Mouse (Mus musculus) CH12.LX (cell line): ENCODE measurements around the gene AC129217.1. TPM values are rescaled to one million over a fixed set of nuclear protein-coding genes. Genes with fewer than 3 reads are reported as not detected.

ENCODE experiments used
- DNase-seq: peaks from one replicate; pipeline ENCODE4 v3.0.0-alpha.2; 2013; ENCODE audit errors: extremely low read depth
- H3K27ac ChIP-seq: 2 replicates; pipeline ENCODE4 v1.5.1; 2012; ENCODE audit warnings: low read depth, mild to moderate bottlenecking, control low read depth, moderate library complexity; ENCODE audit not compliant: insufficient read depth
- H3K27me3 ChIP-seq: replicated peaks from 2 replicates; pipeline ENCODE3; 2012; ENCODE audit warnings: inconsistent platforms
- H3K36me3 ChIP-seq, 2 experiments: replicated peaks in 1 of 2; 2 replicates each; pipeline versions ENCODE3 to v1.6.1; 2012; ENCODE audit warnings: inconsistent platforms in 1 of 2, low read length in 1 of 2, mild to moderate bottlenecking in 1 of 2, mixed read lengths in 1 of 2, moderate library complexity in 1 of 2; ENCODE audit not compliant: control insufficient read depth in 1 of 2, insufficient read depth in 1 of 2
- H3K4me1 ChIP-seq, 2 experiments: 2 replicates each; pipeline ENCODE4 v1.6.1; 2012; ENCODE audit warnings: inconsistent platforms in 1 of 2, moderate library complexity in 1 of 2; ENCODE audit not compliant: insufficient read depth in 2 of 2, control insufficient read depth in 1 of 2
- H3K4me2 ChIP-seq: 2 replicates; pipeline ENCODE4 v1.6.1; 2012; ENCODE audit warnings: low read depth, mild to moderate bottlenecking, control low read depth; ENCODE audit not compliant: poor library complexity, insufficient read depth, severe bottlenecking
- H3K4me3 ChIP-seq, 3 experiments: fragments of 150-350 bp in 1 of 3; sonication (generic) in 1 of 3; replicated peaks in 1 of 3; 2 replicates each; pipeline versions ENCODE3 to v1.5.1; 2011 to 2012; ENCODE audit warnings: low read depth in 2 of 3, low read length in 2 of 3, mild to moderate bottlenecking in 2 of 3, moderate library complexity in 2 of 3, control low read depth in 1 of 3, improper control_type of control experiment in 1 of 3, inconsistent platforms in 1 of 3, mixed read lengths in 1 of 3; ENCODE audit not compliant: poor library complexity in 1 of 3
- H3K79me2 ChIP-seq: replicated peaks from 2 replicates; pipeline ENCODE4 v1.6.1; 2012; ENCODE audit warnings: mild to moderate bottlenecking, moderate library complexity; ENCODE audit not compliant: control insufficient read depth, poor library complexity, insufficient read depth, severe bottlenecking; ENCODE audit errors: extremely low read depth
- H3K9ac ChIP-seq: 2 replicates; pipeline ENCODE4 v1.6.1; 2012; ENCODE audit warnings: low read depth, mild to moderate bottlenecking, control low read depth, moderate library complexity; ENCODE audit not compliant: insufficient read depth
- H3K9me3 ChIP-seq: replicated peaks from 2 replicates; pipeline ENCODE3; 2012; ENCODE audit warnings: low read length, inconsistent platforms, mixed read lengths
- BHLHE40 ChIP-seq: IDR thresholded peaks from 2 replicates; pipeline ENCODE4 v1.6.1; 2011; ENCODE audit warnings: mild to moderate bottlenecking, low read depth, low read length, improper control_type of control experiment
- CHD1 ChIP-seq: IDR thresholded peaks from 2 replicates; pipeline ENCODE4 v1.6.1; 2012; ENCODE audit warnings: low read depth, low read length, improper control_type of control experiment, inconsistent platforms
- CHD2 ChIP-seq: IDR thresholded peaks from 2 replicates; pipeline ENCODE4 v1.6.1; 2011; ENCODE audit warnings: low read length, improper control_type of control experiment
- ELF1 ChIP-seq: IDR thresholded peaks from 2 replicates; pipeline ENCODE4 v1.6.1; 2014; ENCODE audit warnings: low read depth, mild to moderate bottlenecking, inconsistent platforms, low read length, improper control_type of control experiment
- ETS1 ChIP-seq: conservative IDR thresholded peaks from 2 replicates; pipeline ENCODE4 v1.6.1; 2012; ENCODE audit warnings: low read depth, mild to moderate bottlenecking, inconsistent platforms, low read length, improper control_type of control experiment, moderate library complexity
- GABPA ChIP-seq: IDR thresholded peaks from 2 replicates; pipeline ENCODE4 v1.6.1; 2012; ENCODE audit warnings: low read depth, low read length, improper control_type of control experiment, inconsistent platforms; ENCODE audit not compliant: insufficient replicate concordance
- HCFC1 ChIP-seq: IDR thresholded peaks from 2 replicates; pipeline ENCODE4 v1.6.1; 2012; ENCODE audit warnings: low read depth, mild to moderate bottlenecking, inconsistent platforms, low read length, improper control_type of control experiment
- IRF4 ChIP-seq: IDR thresholded peaks from 2 replicates; pipeline ENCODE4 v1.6.1; 2014; ENCODE audit warnings: low read depth, mild to moderate bottlenecking, inconsistent platforms, low read length, improper control_type of control experiment
- KAT2A ChIP-seq: IDR thresholded peaks from 2 replicates; pipeline ENCODE4 v1.6.1; 2012; ENCODE audit warnings: low read length, improper control_type of control experiment, inconsistent platforms; ENCODE audit not compliant: insufficient replicate concordance
- MAFK ChIP-seq: IDR thresholded peaks from 2 replicates; pipeline ENCODE4 v1.6.1; 2011; ENCODE audit warnings: low read length, improper control_type of control experiment; ENCODE audit not compliant: insufficient replicate concordance
- MAX ChIP-seq: IDR thresholded peaks from 2 replicates; pipeline ENCODE4 v1.6.1; 2011; ENCODE audit warnings: low read length, improper control_type of control experiment
- MEF2A ChIP-seq: IDR thresholded peaks from 2 replicates; pipeline ENCODE4 v1.6.1; 2014; ENCODE audit warnings: low read depth, mild to moderate bottlenecking, inconsistent platforms, low read length, improper control_type of control experiment, borderline replicate concordance
- MXI1 ChIP-seq: IDR thresholded peaks from 2 replicates; pipeline ENCODE4 v1.6.1; 2011; ENCODE audit warnings: mild to moderate bottlenecking, low read depth, low read length, improper control_type of control experiment
- MYC ChIP-seq: IDR thresholded peaks from 2 replicates; pipeline ENCODE4 v1.6.1; 2011; ENCODE audit warnings: low read depth, mild to moderate bottlenecking, improper control_type of control experiment, low read length
- NELFE ChIP-seq: IDR thresholded peaks from 2 replicates; pipeline ENCODE4 v1.6.1; 2011; ENCODE audit warnings: low read depth, low read length, improper control_type of control experiment
- NRF1 ChIP-seq: IDR thresholded peaks from 2 replicates; pipeline ENCODE4 v1.6.1; 2014; ENCODE audit warnings: low read depth, mild to moderate bottlenecking, inconsistent platforms, low read length, improper control_type of control experiment, moderate library complexity
- POLR2A ChIP-seq: IDR thresholded peaks from 2 replicates; pipeline ENCODE4 v1.6.1; 2011; ENCODE audit warnings: low read depth, mild to moderate bottlenecking, improper control_type of control experiment, low read length
- POLR2AphosphoS2 ChIP-seq: IDR thresholded peaks from 2 replicates; pipeline ENCODE4 v1.6.1; 2011; ENCODE audit warnings: low read depth, low read length, improper control_type of control experiment
- SIN3A ChIP-seq: IDR thresholded peaks from 2 replicates; pipeline ENCODE4 v1.6.1; 2012; ENCODE audit warnings: low read length, improper control_type of control experiment, inconsistent platforms
- TBP ChIP-seq: conservative IDR thresholded peaks from 2 replicates; pipeline ENCODE4 v1.6.1; 2011; ENCODE audit warnings: low read depth, low read length, improper control_type of control experiment
- TCF12 ChIP-seq: IDR thresholded peaks from 2 replicates; pipeline ENCODE4 v1.6.1; 2014; ENCODE audit warnings: low read depth, mild to moderate bottlenecking, inconsistent platforms, low read length, improper control_type of control experiment
- USF1 ChIP-seq: IDR thresholded peaks from 2 replicates; pipeline ENCODE4 v1.6.1; 2014; ENCODE audit warnings: low read depth, mild to moderate bottlenecking, inconsistent platforms, low read length, improper control_type of control experiment
- USF2 ChIP-seq: conservative IDR thresholded peaks from 2 replicates; pipeline ENCODE4 v1.6.1; 2011; ENCODE audit warnings: low read depth, low read length, improper control_type of control experiment
- ZC3H11A ChIP-seq: IDR thresholded peaks from 2 replicates; pipeline ENCODE4 v1.6.1; 2012; ENCODE audit warnings: low read depth, mild to moderate bottlenecking, inconsistent platforms, low read length, improper control_type of control experiment
- ZMIZ1 ChIP-seq: IDR thresholded peaks from 2 replicates; pipeline ENCODE4 v1.6.1; 2012; ENCODE audit warnings: low read depth, mild to moderate bottlenecking, inconsistent platforms, low read length, improper control_type of control experiment
- dilution Hi-C: fragments of 300-500 bp; cut with MboI; formaldehyde crosslinking; loops from 2 replicates; pipeline ENCODE4 v1.14.3; 2020; ENCODE audit warnings: low sequenced_read_pairs; ENCODE audit not compliant: extremely low pct_unique_long_range_greater_than_20kb, extremely low pct_ligation_motif_present
- in situ Hi-C: fragments of 300-500 bp; cut with MboI; formaldehyde crosslinking; loops from 3 replicates; pipeline ENCODE4 v1.14.3; 2019; ENCODE audit warnings: low sequenced_read_pairs, low pct_ligation_motif_present, low pct_unique_long_range_greater_than_20kb, mixed read lengths
- polyA plus RNA-seq: library from polyadenylated mRNA; unstranded; fragments of >175 nt; gene quantifications from 2 replicates; pipeline ENCODE4 v1.2.1, GENCODE M21; 2012; ENCODE audit warnings: low read depth; ENCODE audit not compliant: insufficient read length
- total RNA-seq, 2 experiments: library from RNA; depleted of rRNA; stranded (reverse); fragments of 300-350 nt in 1 of 2; fragments of >200 nt in 1 of 2; gene quantifications; 2 replicates each; pipeline ENCODE4 v1.2.3; 2012 to 2014

Gene AC129217.1
- total and polyA plus RNA-seq, 3 experiments, result 0.25 to 77.4 (median 5.1) TPM

GRCm38 (mm10) chr19:8839103-8839907 is 9.7 kb downstream of the AC129217.1 start, which contains the start of gene Gng3:
Gene Gng3 (minus strand): TSS chr19:8839194.
- H3K79me2 ChIP-seq, result peaks cover 20% of the 10 kb centered on the region
- H3K27me3 ChIP-seq, result no peaks in the 10 kb centered on the region
- TF ChIP-seq ETS1, result 0 out of 2 replicates have a peak, but pooled peaks have one; percentile 32
- TF ChIP-seq USF1, result no peak
- no peak for TF ChIP-seq GABPA
- no peak for TF ChIP-seq ZMIZ1
- no peak for TF ChIP-seq ZC3H11A
- TF ChIP-seq USF2, result no peak
- 0 out of 2 replicates have a peak, but pooled peaks have one; percentile 15 for TF ChIP-seq NRF1
- TF ChIP-seq POLR2A, result peak; percentile 38; the same call in 1 of the 2 replicates
- 0 out of 2 replicates have a peak, but pooled peaks have one; percentile 17 for TF ChIP-seq IRF4
- peak; percentile 36; the same call in 1 of the 2 replicates for TF ChIP-seq BHLHE40
- TF ChIP-seq NELFE, result no peak
- no peak for TF ChIP-seq POLR2AphosphoS2
- TF ChIP-seq MAFK, result no peak
- 0 out of 2 replicates have a peak, but pooled peaks have one; percentile 56 for TF ChIP-seq TBP
- TF ChIP-seq HCFC1, result peak; percentile 49; the same call in 1 of the 2 replicates
- TF ChIP-seq MAX, result 0 out of 2 replicates have a peak, but pooled peaks have one; percentile 46
- peak; percentile 98 for TF ChIP-seq CHD1
- no peak for TF ChIP-seq KAT2A
- TF ChIP-seq TCF12, result peak; percentile 77
- peak; percentile 75 for TF ChIP-seq CHD2
- TF ChIP-seq MXI1, result peak; percentile 48; the same call in 1 of the 2 replicates
- TF ChIP-seq MEF2A, result peak; percentile 44; the same call in 1 of the 2 replicates
- peak; percentile 76 for TF ChIP-seq ELF1
- peak; percentile 40; the same call in 1 of the 2 replicates for TF ChIP-seq MYC
- TF ChIP-seq SIN3A, result peak; percentile 73
- H3K9ac ChIP-seq, result peak within 1 kb of the TSS; percentile 75
- peak; percentile 64 for DNase-seq
- H3K4me1 ChIP-seq, result peaks cover 11 to 45% of the 10 kb centered on the region in 2 experiments
- in situ Hi-C loops, result loop anchor here (25.0 kb wide), 1 partner anchor 1023 kb away; no protein-coding TSS in a partner anchor
- H3K27ac ChIP-seq, result peak within 1 kb of the TSS; percentile 92
- H3K36me3 ChIP-seq, result peaks cover 15 to 51% of the 10 kb centered on the region in 2 experiments
- dilution Hi-C loops, result no loop called here
- no peaks in the 10 kb centered on the region for H3K9me3 ChIP-seq
- H3K4me3 ChIP-seq, result peak within 1 kb of the TSS; percentile 56 to 81 (median 65)
- peak within 1 kb of the TSS; percentile 96 for H3K4me2 ChIP-seq
